Mouse (Mus musculus): ENCODE results near the gene Itgax. TPM values are rescaled to one million over a fixed set of nuclear protein-coding genes. Genes with fewer than 3 reads are reported as not detected.

Gene Itgax
- total RNA-seq (2021), result under 1 TPM; 0.11 to 0.39 TPM

DNA sequence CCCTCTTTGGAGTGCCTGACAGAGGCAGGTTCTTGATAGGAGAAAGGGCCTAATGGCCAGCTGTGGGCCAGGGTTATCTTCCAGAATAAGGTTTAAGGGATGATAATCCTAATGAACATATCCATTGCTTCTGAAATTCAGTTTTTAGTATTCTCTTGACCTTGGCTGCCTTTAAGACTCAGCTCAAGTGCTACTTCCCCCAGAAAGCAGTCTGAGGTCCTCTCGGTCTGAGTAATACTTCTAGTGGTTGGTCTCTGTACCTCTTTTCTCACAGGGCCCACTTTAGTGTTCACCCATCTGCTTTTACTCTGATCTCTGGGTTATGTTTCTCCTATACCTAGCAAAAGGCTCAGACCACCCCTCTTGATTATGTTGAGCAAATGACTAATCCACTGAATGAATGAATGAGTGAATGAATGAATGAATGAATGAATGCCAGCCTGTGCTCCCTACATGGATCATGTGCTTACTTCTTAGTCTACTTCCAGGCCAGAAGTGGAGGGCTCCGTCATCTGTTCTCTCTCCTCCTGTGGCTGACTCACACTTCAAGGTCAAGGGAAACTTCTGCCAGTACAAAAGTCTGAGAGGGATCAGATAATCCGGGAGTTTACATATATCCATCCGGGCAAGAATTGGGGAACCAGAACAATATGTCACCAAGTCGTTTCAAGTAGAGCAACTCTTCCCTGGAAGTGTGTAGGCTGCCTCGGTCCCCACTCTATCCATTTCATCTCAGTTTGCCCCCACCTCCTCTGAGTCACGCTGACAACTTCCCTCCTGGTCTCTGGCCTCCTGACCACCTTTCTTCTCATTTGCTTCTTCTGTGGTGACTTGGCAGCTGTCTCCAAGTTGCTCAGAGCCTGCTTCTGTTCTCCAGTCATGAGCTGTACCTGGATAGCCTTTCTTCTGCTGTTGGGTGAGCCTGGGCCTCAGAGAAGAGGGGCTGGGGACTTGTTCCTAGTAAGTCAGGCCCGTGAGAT, at the start of gene Itgax:
Gene Itgax, plus strand, starts transcription at position 807 of the 980 bp plus-strand sequence.
- DNase-seq, result no peak
- intact Hi-C loops (cut with DNase I), result no loop called here

DNA sequence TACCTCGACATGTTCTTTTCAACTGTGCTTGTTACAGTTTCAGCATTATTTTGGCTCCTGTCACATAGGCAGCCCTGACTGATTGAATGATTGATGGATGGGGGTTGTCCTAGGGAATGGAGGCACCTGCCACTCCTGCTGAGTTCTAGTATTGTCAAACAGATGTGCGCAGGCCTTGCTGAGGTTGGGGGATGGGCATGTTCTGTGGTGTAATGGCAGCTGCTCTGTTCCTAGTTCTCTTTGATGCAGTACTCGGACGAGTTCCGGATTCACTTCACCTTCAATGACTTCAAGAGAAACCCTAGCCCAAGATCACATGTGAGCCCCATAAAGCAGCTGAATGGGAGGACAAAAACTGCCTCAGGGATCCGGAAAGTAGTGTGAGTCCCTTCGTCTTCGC, 49.3 kb upstream of the Itgax start:
- intact Hi-C loops (cut with DNase I), result no loop called here
- no peak for DNase-seq

DNA sequence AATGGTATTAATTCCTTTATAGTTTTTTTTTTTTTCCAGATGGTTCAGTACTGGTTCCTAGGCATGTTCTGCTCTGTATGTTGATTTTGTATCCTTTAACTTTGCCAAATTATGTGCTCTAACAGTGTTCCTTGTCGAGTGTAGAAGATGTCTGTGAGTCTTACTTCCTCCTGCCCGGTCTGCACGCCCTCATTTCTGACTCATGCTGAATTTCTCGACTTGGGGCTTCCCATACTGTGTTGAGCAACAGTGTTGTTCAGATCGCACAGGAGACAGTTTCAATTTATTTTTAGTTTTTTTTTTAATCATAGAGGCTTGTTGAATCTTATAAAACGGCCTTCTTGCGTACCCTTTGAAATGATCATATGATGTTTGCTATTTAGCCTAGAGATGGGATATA, 40.2 kb upstream of the Itgax start:
- intact Hi-C loops (cut with DNase I), result no loop called here
- DNase-seq, result no peak

DNA sequence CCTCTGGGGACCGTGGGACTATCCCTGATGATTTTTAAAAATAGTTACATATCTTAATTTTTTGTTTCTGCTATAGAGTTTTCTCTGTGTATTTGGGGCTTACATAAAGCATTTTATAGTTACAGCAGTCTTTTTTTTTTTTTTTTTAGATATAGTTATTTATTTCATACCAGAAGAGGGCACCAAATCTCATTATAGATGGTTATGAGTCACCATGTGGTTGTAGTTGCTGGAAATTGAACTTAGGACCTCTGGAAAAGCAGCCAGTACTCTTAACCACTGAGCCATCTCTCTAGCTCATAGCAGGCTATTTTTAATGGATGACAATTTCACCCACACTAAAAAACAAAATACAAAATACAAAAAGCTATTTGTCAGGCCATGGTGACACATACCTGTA, 31.2 kb upstream of the Itgax start:
- intact Hi-C loops (cut with DNase I), result loop anchor here (2.0 kb wide), 1 partner anchor 111 kb away; no protein-coding TSS in a partner anchor
- DNase-seq, result no peak

DNA sequence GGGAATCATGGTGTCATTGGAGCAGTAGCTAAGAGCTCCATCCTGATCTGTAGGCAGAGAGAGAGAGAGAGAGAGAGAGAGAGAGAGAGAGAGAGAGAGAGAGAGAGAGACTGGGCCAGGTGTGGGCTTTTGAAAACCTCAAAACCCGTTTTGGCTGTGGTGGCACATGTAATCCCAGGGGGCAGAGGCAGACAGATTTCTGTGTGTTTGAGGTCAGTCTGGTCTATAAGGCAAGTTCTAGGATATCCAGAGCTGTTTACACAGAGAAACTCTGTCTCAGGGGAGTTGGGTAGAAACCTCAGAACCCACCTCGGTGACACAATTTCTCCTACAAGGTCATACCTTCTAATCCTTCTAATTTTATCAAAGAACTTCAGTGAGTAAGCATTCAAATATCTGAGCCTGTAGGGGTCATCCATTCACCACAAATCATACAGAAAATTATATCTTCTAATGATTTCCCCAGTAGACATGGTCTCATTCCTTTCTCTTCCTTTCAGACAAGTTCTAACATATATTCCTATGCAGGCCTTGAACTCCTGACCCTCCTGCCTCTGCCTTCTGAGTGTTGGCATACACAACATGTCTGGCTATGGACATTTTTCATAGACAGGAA, 28.5 kb upstream of the Itgax start:
- intact Hi-C loops (cut with DNase I), result no loop called here
- DNase-seq, result no peak

DNA sequence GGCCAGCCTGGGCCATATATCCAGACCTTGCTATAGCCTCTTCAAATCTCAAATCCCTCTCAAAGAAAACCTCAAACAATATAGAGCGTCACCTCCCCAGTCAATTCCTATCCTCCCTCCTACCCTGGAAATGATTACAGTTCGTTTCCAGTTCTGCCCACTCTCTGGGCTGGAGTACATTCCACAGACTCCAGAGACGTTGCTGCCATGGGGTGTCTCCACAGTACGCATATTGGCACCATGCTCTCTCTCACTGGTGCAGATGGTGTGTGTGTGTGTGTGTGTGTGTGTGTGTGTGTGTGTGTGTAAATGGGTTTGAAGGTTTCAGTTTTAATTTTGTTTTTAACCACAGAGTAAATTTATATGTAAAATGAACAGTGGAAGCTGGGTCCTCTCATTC, 24.1 kb upstream of the Itgax start:
- intact Hi-C loops (cut with DNase I), result no loop called here
- no peak for DNase-seq

DNA sequence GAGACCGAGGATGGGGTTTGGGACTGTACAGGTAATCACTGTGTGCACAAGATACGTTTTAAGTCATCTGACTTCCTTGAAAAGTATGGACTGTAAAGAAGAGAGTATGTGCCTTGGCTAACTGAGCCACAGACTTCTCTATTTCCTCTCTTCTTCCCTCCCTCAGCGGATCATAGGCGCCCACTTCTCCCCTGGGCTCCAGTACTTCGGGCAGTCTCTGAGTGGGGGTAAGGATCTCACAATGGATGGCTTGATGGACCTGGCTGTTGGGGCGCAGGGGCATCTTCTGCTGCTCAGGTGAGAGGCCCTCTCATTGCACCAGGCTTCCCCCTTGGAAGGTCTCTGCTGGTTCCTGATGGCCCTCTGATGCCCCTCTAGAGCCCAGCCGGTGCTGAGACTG, 21.9 kb upstream of the Itgax start:
- DNase-seq, result no peak

DNA sequence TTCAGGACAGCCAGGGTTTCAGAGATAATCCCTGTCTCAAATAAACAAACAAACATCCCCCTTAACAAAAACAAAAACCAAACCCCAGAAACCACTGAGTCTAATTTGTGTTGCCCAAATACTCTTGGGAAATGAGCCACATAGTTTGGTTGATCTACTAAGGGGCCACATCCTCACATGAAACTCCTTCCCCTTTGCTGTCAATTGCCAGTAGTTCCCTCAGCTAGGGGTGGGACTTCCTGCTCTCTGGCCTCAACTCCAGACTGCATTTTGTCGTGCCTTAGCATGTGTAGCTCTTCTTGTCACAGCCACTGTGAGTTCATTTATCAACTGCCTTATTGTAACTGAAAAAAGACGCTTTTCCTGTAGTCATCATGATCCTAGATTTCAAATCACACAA, 19.0 kb upstream of the Itgax start:
- no peak for DNase-seq
- intact Hi-C loops (cut with DNase I), result no loop called here

More for the DNA sequence above, 21.9 kb upstream of the Itgax start:
- intact Hi-C loops (cut with DNase I), result no loop called here

DNA sequence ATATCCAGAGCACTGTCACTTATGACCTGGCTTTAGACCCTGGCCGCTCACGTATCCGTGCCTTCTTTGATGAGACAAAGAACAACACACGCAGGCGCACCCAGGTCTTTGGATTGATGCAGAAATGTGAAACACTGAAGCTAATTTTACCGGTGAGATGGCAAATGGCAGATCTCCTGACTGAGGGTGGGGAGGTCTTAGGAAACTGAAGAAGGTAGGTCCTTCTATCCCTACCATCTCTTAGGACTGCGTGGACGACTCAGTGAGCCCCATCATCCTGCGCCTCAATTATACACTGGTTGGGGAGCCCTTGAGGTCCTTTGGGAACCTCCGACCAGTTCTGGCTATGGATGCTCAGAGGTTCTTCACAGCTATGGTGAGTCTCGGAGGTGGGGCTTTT, 17.2 kb upstream of the Itgax start:
- intact Hi-C loops (cut with DNase I), result no loop called here
- no peak for DNase-seq

DNA sequence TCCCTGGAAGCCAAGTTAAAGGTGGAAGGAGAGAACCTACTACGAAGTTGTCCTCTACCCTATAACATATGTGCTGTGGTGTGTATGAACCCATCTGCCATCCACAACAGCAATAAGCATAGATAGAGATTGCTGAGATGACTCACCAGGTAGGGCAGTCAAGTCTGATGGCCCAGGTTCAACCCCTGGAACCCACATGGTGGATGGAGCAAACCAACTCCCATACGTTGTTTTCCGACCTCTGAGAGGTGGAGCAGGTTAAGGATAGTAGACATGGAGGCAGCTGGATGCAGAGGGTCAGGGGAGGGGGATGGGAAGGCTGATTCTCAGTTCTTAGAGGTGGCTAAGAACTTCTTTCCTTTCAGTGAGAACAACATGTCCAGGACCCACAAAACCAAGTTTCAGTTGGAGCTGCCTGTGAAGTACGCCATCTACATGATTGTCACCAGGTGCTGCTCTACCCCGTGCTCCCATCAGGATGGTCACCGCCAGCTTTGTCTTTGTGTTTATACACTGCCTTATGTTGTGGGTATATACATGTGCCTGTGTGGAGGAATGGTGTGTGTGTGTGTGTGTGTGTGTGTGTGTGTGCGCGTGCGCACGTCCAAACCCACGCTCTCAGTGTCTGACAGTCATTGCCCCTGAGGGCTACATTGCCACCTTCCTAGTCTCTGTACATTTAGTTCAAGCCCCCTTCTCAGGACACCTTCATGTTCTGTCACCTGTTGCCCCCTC, 14.8 kb upstream of the Itgax start:
- DNase-seq, result no peak
- intact Hi-C loops (cut with DNase I), result no loop called here

DNA sequence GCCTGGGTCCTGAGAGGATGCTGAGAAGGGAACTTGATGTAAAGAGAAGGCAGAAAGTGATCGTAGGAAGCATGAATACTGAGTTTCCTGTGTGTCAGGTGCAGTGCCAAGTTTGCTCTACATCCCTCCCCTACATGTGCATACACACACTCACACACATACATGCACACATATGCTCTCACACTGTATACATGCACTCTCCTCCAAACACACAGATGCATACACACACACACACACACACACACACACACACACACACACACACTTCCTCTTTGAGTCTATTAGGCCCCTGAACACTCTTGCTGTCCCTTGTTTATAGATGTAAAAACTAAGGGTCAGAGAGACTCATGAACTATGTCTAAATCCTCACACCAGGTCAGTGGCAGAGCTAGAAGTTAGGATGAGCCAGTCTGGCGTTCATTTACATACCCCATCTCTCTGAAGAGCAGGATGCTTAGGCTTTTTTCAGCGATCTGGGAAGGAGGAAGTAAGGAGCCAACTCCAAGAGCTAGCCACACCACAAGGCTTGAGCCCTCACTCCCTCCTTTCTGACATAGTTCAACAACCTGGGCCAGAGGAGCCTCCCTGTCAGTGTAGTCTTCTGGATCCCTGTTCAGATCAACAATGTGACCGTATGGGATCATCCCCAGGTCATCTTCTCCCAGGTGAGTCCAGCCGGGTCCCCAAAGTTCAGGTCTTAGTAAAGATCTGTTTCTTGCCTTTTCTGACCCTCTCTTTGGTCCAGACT, 14.0 kb upstream of the Itgax start:
- peak in 1 of 2 experiments; percentile 0 for DNase-seq
- intact Hi-C loops (cut with DNase I), result no loop called here

DNA sequence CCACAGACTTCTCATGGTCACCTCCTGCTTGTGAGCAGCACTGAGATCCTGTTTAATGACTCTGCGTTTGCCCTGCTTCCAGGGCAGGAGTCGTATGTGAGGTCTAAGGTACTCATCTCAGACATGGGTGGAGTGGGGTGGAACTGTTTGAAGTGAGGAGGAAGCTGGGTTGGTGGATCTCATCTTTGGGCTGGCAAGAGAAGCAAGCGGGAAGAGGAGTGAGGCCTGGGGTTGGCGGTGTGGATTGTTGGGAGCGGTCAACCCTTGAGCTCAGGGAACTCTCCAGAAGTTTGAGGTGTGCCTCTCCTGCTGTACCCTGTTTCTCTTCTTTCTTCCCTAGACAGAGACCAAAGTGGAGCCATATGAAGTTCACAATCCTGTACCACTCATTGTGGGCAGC, 13.0 kb upstream of the Itgax start:
- DNase-seq, result no peak
- intact Hi-C loops (cut with DNase I), result no loop called here

DNA sequence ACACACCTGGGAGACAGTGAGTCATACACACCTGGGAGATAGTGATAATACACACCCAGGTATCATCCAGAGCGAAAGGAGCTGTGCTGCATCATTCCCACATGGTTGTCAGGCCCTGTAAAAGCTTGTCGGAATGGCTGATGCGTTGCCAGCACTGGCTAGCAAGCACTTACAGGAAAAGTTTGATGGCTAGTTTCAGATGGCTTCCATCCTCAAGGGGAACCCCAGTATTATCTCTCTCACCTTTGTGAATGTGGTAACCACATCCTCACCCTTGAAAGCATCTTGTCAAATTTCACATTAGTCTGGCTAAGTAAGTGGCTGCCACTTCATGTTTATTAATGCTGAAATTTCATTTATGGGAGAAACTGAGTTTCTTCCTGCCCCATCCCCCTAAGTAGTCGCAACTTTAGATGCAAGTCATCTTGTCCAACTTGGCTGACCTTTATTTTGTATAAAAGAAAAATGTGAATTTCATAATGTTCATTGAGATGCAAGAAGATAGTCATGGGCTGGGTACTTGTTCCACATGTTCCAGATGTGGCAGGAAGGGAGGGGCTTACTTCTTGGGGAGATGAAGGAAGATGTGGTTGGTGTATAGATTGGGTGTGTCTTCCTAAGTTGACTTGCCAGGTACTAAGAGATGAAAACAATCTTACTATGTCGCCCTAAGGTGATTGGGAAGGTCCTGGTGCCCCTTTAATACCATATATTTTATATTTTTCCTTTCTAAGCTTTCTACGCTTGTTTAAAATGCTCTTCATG, 9.4 kb upstream of the Itgax start:
- intact Hi-C loops (cut with DNase I), result no loop called here
- no peak for DNase-seq

DNA sequence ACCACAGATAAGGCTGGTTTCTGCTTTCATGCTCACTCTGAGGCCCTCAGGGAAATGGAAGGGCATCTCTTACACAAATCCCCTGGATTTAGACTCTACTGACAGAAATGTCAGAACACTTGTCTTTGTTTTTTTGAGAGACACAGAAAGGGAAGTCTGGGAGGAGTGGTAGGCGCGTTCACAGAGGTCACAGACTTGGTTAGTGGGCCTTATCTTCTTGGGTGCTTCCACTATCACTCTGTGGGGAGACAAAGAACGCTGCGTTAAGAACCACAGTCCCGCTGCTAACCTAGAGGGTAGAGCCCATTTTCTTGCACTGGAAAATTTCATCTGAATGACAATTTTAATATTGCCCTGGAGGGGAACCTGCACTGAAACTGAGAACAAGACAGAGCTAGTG, 2.8 kb downstream of the Itgax start:
- intact Hi-C loops (cut with DNase I), result no loop called here

DNA sequence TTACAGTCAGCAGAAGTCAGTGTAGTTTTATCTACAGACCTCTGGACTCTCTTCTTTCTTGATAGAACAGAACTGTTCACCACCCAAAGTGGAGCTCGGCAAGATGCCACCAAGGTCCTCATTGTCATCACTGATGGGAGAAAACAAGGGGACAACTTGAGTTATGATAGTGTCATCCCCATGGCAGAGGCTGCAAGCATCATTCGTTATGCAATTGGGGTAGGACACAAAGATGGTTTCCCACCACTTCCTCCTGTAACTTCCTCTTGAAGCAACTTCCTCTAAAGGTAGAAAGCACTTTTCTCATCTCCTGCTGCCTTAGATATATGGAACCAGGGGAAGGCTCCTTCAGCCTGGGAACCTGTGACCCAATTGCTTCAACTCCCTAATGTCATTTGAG, 4.2 kb downstream of the Itgax start:
- DNase-seq, result no peak
- intact Hi-C loops (cut with DNase I), result no loop called here

More for the DNA sequence above, 2.8 kb downstream of the Itgax start:
- no peak for DNase-seq

DNA sequence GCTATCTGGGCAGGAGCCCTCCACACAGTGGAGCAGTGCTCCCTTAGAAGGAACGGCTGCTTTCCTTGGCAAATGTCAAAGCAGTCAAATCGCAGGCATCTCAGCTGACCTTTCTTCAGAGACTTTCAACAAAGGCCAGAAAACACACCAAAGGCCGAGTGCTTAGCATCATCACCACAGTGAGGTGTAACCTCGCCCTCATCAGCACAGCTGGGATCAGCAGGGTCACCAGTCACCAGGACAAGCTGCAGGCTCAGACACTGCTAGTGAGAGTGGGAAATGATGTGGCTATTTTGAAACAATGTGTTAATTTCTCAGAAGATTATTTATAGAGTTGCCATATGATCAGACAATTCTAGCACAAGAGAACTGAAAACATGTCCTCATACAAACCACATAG, 7.6 kb downstream of the Itgax start:
- intact Hi-C loops (cut with DNase I), result no loop called here
- no peak for DNase-seq

DNA sequence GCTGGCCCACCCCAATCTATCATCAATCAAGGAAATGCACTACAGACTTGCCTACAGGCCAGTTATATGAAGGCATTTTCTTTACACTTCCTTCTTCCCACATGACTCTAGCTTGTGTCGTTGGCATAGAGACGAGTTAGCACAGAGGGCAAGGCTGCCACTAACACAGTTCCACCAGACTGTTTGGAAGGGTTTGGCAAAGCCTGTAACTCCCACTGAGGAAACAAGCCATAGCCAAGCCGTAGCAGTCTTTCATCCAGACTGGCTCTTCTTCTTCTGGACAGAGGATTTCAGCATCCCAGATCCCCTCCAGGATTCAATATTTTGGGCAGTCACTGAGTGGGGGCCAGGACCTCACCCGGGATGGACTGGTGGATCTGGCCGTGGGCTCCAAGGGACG, 10.3 kb downstream of the Itgax start:
- intact Hi-C loops (cut with DNase I), result no loop called here
- no peak for DNase-seq

DNA sequence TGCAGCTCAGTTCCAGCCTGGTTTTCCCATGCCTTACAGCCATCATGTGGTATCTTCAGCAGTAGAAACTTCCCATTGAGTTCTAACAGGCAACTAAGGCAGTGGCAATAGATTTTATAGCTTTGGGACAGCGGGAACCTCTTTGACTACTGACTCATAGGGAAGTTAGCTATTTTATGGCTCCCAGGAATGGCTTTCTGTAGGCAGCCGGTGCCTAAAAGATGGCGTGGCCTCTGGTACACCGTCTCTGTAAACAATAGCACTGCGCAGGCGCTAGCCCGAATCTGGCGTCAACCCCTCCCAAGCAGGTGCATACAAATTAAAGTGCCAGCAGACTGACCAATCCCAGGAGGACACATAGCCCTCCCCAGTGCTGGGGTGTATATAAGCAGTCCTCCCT, 21.6 kb downstream of the Itgax start:
- intact Hi-C loops (cut with DNase I), result no loop called here

DNA sequence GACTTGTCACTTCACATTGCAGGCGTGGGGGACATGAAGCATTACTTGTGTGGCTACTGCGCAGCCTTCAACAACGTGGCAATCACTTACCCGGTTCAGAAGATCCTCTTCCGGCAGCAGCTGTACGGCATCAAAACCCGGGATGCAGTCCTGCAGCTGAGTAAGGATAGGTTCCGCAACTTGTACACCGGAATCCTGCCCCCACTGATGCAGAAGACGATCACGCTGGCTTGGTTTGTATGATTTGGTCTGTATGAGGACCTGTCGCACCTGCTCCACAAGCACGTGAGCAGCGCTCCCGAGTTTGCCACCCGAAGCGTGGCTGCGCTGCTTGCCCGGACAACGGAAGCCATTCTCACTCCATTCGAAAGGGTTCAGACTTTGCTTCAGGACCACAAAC, 24.7 kb downstream of the Itgax start, which contains the start of gene Itgad:
Gene Itgad, plus strand, starts transcription at position 301 of the 400 bp plus-strand sequence.
- DNase-seq, result no peak
- intact Hi-C loops (cut with DNase I), result no loop called here

More for the DNA sequence above, 21.6 kb downstream of the Itgax start:
- DNase-seq, result no peak

DNA sequence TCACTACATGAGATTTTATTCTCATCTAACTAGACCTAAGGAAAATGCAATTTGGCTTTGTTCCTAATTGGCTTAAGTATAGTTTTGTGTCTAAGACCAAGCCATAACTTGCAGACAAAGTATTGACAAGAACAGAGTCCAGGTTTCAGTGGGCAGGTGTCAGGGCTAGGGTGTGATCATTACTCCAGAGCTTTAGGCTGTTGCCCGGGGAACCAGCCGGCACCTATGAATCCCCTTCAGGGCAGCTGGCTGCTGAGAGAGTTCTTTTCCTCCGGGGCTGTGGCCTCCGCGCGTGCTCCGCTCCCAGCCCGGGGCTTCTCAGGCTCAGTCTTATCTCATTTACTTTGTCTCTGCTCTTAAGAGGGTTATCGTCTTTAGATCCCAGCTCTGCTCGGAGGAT, 25.6 kb downstream of the Itgax start:
- intact Hi-C loops (cut with DNase I), result no loop called here
- DNase-seq, result no peak
